Mouse (Mus musculus) liver, adult 2 months (tissue): ENCODE measurements around the gene Shank2. TPM values are rescaled to one million over a fixed set of nuclear protein-coding genes. Genes with fewer than 3 reads are reported as not detected.

Experiments used
- DNase-seq: peaks from one replicate; pipeline ENCODE4 v3.0.0-alpha.2; 2011; ENCODE audit warnings: low read depth, low spot score; ENCODE audit errors: extremely low read depth
- H3K27ac ChIP-seq: fragments of 200-500 bp; replicated peaks from 2 replicates; pipeline ENCODE4 v1.5.1; 2012; ENCODE audit warnings: low read depth, mild to moderate bottlenecking, control low read depth, inconsistent platforms, low read length; ENCODE audit not compliant: insufficient read depth
- H3K27me3 ChIP-seq: fragments of 200-500 bp; 2 replicates; pipeline ENCODE4 v1.6.1; 2012; ENCODE audit warnings: mild to moderate bottlenecking, moderate library complexity, low read length, inconsistent platforms; ENCODE audit not compliant: control insufficient read depth, insufficient read depth
- H3K36me3 ChIP-seq: fragments of 200-500 bp; 2 replicates; pipeline ENCODE4 v1.6.1; 2012; ENCODE audit warnings: low read length, inconsistent platforms; ENCODE audit not compliant: control insufficient read depth, insufficient read depth
- H3K4me1 ChIP-seq: fragments of 200-500 bp; 2 replicates; pipeline ENCODE4 v1.6.1; 2011; ENCODE audit warnings: low read length; ENCODE audit not compliant: control insufficient read depth, insufficient read depth
- H3K4me3 ChIP-seq: fragments of 200-500 bp; 2 replicates; pipeline ENCODE4 v1.5.1; 2011; ENCODE audit warnings: low read depth, mild to moderate bottlenecking, control low read depth, low read length, moderate library complexity; ENCODE audit not compliant: insufficient read depth
- H3K79me2 ChIP-seq: fragments of 200-500 bp; 2 replicates; pipeline ENCODE4 v1.6.1; 2012; ENCODE audit warnings: inconsistent platforms, mild to moderate bottlenecking, low read length, moderate library complexity; ENCODE audit not compliant: control insufficient read depth, insufficient read depth
- H3K9ac ChIP-seq: fragments of 200-500 bp; 2 replicates; pipeline ENCODE4 v1.6.1; 2012; ENCODE audit warnings: low read depth, mild to moderate bottlenecking, control low read depth, inconsistent platforms, low read length
- CTCF ChIP-seq: fragments of 200-500 bp; IDR thresholded peaks from 2 replicates; pipeline ENCODE4 v1.5.1; 2011; ENCODE audit warnings: low read depth, low read length, control low read depth
- POLR2A ChIP-seq: fragments of 200-500 bp; IDR thresholded peaks from 2 replicates; pipeline ENCODE4 v1.6.1; 2011; ENCODE audit warnings: low read length, control low read depth; ENCODE audit not compliant: insufficient read depth; ENCODE audit errors: extremely low read depth
- WGBS: fragments of 180-500 bp; shearing (Covaris S2); methylation state at CpG from one replicate; pipeline ENCODE4 v1.1.7; 2018; 5-methylcytosine and 5-hydroxymethylcytosine counted together
- polyA plus RNA-seq: library from polyadenylated mRNA; depleted of rRNA; stranded (reverse); fragments of >200 nt; gene quantifications from 2 replicates; pipeline ENCODE4 v1.2.3, GENCODE M21; 2012
- total RNA-seq: library from RNA; depleted of rRNA; stranded (reverse); fragments of >200 nt; gene quantifications from 2 replicates; pipeline ENCODE4 v1.2.3, GENCODE M21; 2014

Shank2 gene
- total and polyA plus RNA-seq, 2 experiments, result 4.1 to 6.6 TPM

GRCm38 (mm10) chr7:144366133-144366532 is 364.4 kb downstream of the Shank2 start:
- Histone ChIP-seq H3K36me3 (no peaks in the 10 kb centered on the region), H3K4me1 (no peaks in the 10 kb centered on the region), H3K9ac (no peak overlapping the region), H3K27ac (no peak overlapping the region), H3K27me3 (no peaks in the 10 kb centered on the region), H3K79me2 (no peaks in the 10 kb centered on the region; the same call in 1 of the 2 replicates), H3K4me3 (no peak overlapping the region)
- DNase-seq, result no peak
- TF ChIP-seq CTCF (no peak), POLR2A (no peak)
- 86% methylated on average over 2 of the region's 2 CpGs for WGBS

GRCm38 (mm10) chr7:144373059-144373458 is 371.3 kb downstream of the Shank2 start:
- Histone ChIP-seq H3K36me3 (no peaks in the 10 kb centered on the region), H3K4me1 (no peaks in the 10 kb centered on the region), H3K9ac (no peak overlapping the region), H3K79me2 (no peaks in the 10 kb centered on the region; the same call in 1 of the 2 replicates), H3K27me3 (no peaks in the 10 kb centered on the region), H3K27ac (no peak overlapping the region), H3K4me3 (no peak overlapping the region)
- 97% methylated on average over 8 of the region's 8 CpGs for WGBS
- no peak for DNase-seq
- TF ChIP-seq POLR2A (no peak), CTCF (no peak)

GRCm38 (mm10) chr7:144375483-144375882 is 373.8 kb downstream of the Shank2 start:
- WGBS, result 81% methylated on average over 2 of the region's 2 CpGs
- no peak overlapping the region for H3K27ac ChIP-seq
- no peak overlapping the region for H3K4me3 ChIP-seq
- no peaks in the 10 kb centered on the region for H3K27me3 ChIP-seq
- no peak for TF ChIP-seq CTCF
- no peak for TF ChIP-seq POLR2A
- H3K4me1 ChIP-seq, result no peaks in the 10 kb centered on the region
- H3K36me3 ChIP-seq, result no peaks in the 10 kb centered on the region
- H3K9ac ChIP-seq, result no peak overlapping the region
- DNase-seq, result no peak
- H3K79me2 ChIP-seq, result no peaks in the 10 kb centered on the region

GRCm38 (mm10) chr7:144378254-144378653 is 376.5 kb downstream of the Shank2 start:
- Histone ChIP-seq H3K27me3 (no peaks in the 10 kb centered on the region), H3K27ac (no peak overlapping the region), H3K4me1 (no peaks in the 10 kb centered on the region), H3K4me3 (no peak overlapping the region), H3K36me3 (no peaks in the 10 kb centered on the region), H3K79me2 (no peaks in the 10 kb centered on the region), H3K9ac (no peak overlapping the region)
- WGBS, result 75% methylated on average over 4 of the region's 4 CpGs
- no peak for DNase-seq
- TF ChIP-seq CTCF, result no peak

- Histone ChIP-seq H3K27ac (no peak overlapping the region), H3K9ac (no peak overlapping the region), H3K4me3 (no peak overlapping the region), H3K27me3 (no peaks in the 10 kb centered on the region), H3K79me2 (no peaks in the 10 kb centered on the region), H3K36me3 (no peaks in the 10 kb centered on the region), H3K4me1 (no peaks in the 10 kb centered on the region; the same call in 1 of the 2 replicates)
- no peak for TF ChIP-seq CTCF
- TF ChIP-seq POLR2A, result no peak
- 80% methylated on average over 6 of the region's 6 CpGs for WGBS
- DNase-seq, result no peak
Observed at GRCm38 (mm10) chr7:144379243-144379884, 377.6 kb downstream of the Shank2 start.

GRCm38 (mm10) chr7:144381588-144381987 is 379.9 kb downstream of the Shank2 start:
- Histone ChIP-seq H3K27ac (no peak overlapping the region), H3K4me1 (no peaks in the 10 kb centered on the region; the same call in 1 of the 2 replicates), H3K27me3 (no peaks in the 10 kb centered on the region), H3K9ac (no peak overlapping the region), H3K79me2 (no peaks in the 10 kb centered on the region), H3K36me3 (no peaks in the 10 kb centered on the region), H3K4me3 (no peak overlapping the region)
- DNase-seq, result no peak
- no peak for TF ChIP-seq CTCF
- TF ChIP-seq POLR2A, result no peak
- WGBS, result 80% methylated on average over 10 of the region's 10 CpGs
